Mouse (Mus musculus): ENCODE results near the gene Srebf2. TPM values are rescaled to one million over a fixed set of nuclear protein-coding genes. Genes with fewer than 3 reads are reported as not detected.

The Srebf2 gene
- total RNA-seq, 2 experiments from 2014 or later: 11.4 to 17.4 TPM

- TF ChIP-seq CTCF (IDR thresholded peaks at IDR 0.05): no peak
- Histone ChIP-seq H3K4me3 (no peak overlapping the region), H3K27ac (no peak overlapping the region)
- intact Hi-C loops (cut with DNase I): no loop called here
- no peak for DNase-seq
These were observed 23.7 kb downstream of the Srebf2 start for GRCm38 (mm10) chr15:82170437-82171377.

- intact Hi-C loops (cut with DNase I): no loop called here
- Histone ChIP-seq H3K4me3 (no peak overlapping the region), H3K27ac (no peak overlapping the region)
- no peak for DNase-seq
- TF ChIP-seq CTCF (IDR thresholded peaks at IDR 0.05): no peak
These were observed 25.7 kb downstream of the Srebf2 start for GRCm38 (mm10) chr15:82172648-82173047.

- no peak overlapping the region for H3K27ac ChIP-seq
- DNase-seq: no peak
- no peak overlapping the region for H3K4me3 ChIP-seq
- no peak for TF ChIP-seq CTCF (IDR thresholded peaks at IDR 0.05)
- intact Hi-C loops (cut with DNase I): no loop called here
These were observed 28.1 kb downstream of the Srebf2 start for GRCm38 (mm10) chr15:82175091-82175490.

- no peak overlapping the region for H3K4me3 ChIP-seq
- H3K27ac ChIP-seq: no peak overlapping the region
- intact Hi-C loops (cut with DNase I): no loop called here
- TF ChIP-seq CTCF (IDR thresholded peaks at IDR 0.05): no peak
- DNase-seq: no peak
These were observed 30.8 kb downstream of the Srebf2 start for GRCm38 (mm10) chr15:82177743-82178290.

GRCm38 (mm10) chr15:82181131-82181530 lies 34.1 kb downstream of the Srebf2 start:
- TF ChIP-seq CTCF (IDR thresholded peaks at IDR 0.05): no peak
- H3K27ac ChIP-seq: no peak overlapping the region
- intact Hi-C loops (cut with DNase I): no loop called here

GRCm38 (mm10) chr15:82182311-82182710 lies 35.3 kb downstream of the Srebf2 start:
- no peak for DNase-seq
- intact Hi-C loops (cut with DNase I): no loop called here
- peak; percentile 30 for TF ChIP-seq CTCF (IDR thresholded peaks at IDR 0.05)
- Histone ChIP-seq H3K4me3 (no peak overlapping the region), H3K27ac (no peak overlapping the region)

More at GRCm38 (mm10) chr15:82181131-82181530, 34.1 kb downstream of the Srebf2 start:
- DNase-seq: no peak
- H3K4me3 ChIP-seq: no peak overlapping the region

- no peak overlapping the region for H3K27ac ChIP-seq
- TF ChIP-seq CTCF (IDR thresholded peaks at IDR 0.05): no peak
- intact Hi-C loops (cut with DNase I): no loop called here
These were observed 36.6 kb downstream of the Srebf2 start for GRCm38 (mm10) chr15:82183596-82183995.

GRCm38 (mm10) chr15:82184183-82184582 lies 37.2 kb downstream of the Srebf2 start:
- H3K27ac ChIP-seq: no peak overlapping the region
- no peak for DNase-seq
- no peak for TF ChIP-seq CTCF (IDR thresholded peaks at IDR 0.05)
- H3K4me3 ChIP-seq: no peak overlapping the region
- intact Hi-C loops (cut with DNase I): no loop called here

More at GRCm38 (mm10) chr15:82183596-82183995, 36.6 kb downstream of the Srebf2 start:
- no peak for DNase-seq
- H3K4me3 ChIP-seq: no peak overlapping the region

- H3K4me3 ChIP-seq: no peak overlapping the region
- TF ChIP-seq CTCF (IDR thresholded peaks at IDR 0.05): no peak
- no peak overlapping the region for H3K27ac ChIP-seq
- no peak for DNase-seq
- intact Hi-C loops (cut with DNase I): no loop called here
These were observed 37.7 kb downstream of the Srebf2 start for GRCm38 (mm10) chr15:82184656-82185055.

GRCm38 (mm10) chr15:82185062-82185783 lies 38.2 kb downstream of the Srebf2 start:
- H3K27ac ChIP-seq: no peak overlapping the region
- no peak overlapping the region for H3K4me3 ChIP-seq
- intact Hi-C loops (cut with DNase I): no loop called here
- no peak for DNase-seq
- no peak for TF ChIP-seq CTCF (IDR thresholded peaks at IDR 0.05)

- no peak overlapping the region for H3K27ac ChIP-seq
- no peak for DNase-seq
- intact Hi-C loops (cut with DNase I): no loop called here
- no peak for TF ChIP-seq CTCF (IDR thresholded peaks at IDR 0.05)
- H3K4me3 ChIP-seq: no peak overlapping the region
These were observed 39.1 kb downstream of the Srebf2 start for GRCm38 (mm10) chr15:82186131-82186530.

- H3K4me3 ChIP-seq: no peak overlapping the region
- intact Hi-C loops (cut with DNase I): no loop called here
- no peak for DNase-seq
- TF ChIP-seq CTCF (IDR thresholded peaks at IDR 0.05): no peak
- no peak overlapping the region for H3K27ac ChIP-seq
These were observed 40.0 kb downstream of the Srebf2 start for GRCm38 (mm10) chr15:82186931-82187330.

GRCm38 (mm10) chr15:82187401-82187800 lies 40.4 kb downstream of the Srebf2 start:
- no peak overlapping the region for H3K27ac ChIP-seq
- no peak for TF ChIP-seq CTCF (IDR thresholded peaks at IDR 0.05)
- DNase-seq: no peak
- H3K4me3 ChIP-seq: no peak overlapping the region
- intact Hi-C loops (cut with DNase I): no loop called here

Data from gastrocnemius, adult 2 months (tissue).